Mouse (Mus musculus) mesoderm, embryonic 11.5 days (tissue): Measurements from ENCODE around the gene A730049H05Rik.
A peak's percentile ranks its signal among the peaks of the same experiment; 100 is the strongest.

Experiments
- DNase-seq: peaks from one replicate; pipeline ENCODE4 v3.0.0-alpha.2; 2012; ENCODE audit warnings: low read depth, low spot score

Gene A730049H05Rik

DNA sequence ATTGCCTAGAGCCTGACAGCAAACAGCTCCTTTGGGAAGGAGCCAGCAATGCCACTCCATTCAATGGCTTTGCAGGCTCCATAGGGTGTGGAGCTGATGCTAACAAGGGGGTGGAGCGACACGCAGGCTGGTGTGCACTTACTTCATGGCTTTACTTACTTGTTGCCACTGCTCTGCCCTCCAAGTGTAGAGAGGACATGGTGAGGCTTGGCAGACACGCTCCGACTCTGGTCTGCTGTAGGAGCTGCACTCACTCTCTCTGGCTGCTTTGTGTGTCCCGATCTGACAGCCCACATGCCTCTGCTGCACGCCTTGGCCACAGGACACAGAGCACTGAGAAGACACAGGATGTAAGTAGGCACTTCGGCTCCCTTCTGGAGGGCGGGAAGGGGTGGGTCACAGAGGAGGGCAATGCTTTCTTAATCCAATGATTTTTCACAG, at the start of gene A730049H05Rik:
TSS of gene A730049H05Rik (plus strand) at position 168 of the 441 bp plus-strand sequence.
- DNase-seq = no peak

DNA sequence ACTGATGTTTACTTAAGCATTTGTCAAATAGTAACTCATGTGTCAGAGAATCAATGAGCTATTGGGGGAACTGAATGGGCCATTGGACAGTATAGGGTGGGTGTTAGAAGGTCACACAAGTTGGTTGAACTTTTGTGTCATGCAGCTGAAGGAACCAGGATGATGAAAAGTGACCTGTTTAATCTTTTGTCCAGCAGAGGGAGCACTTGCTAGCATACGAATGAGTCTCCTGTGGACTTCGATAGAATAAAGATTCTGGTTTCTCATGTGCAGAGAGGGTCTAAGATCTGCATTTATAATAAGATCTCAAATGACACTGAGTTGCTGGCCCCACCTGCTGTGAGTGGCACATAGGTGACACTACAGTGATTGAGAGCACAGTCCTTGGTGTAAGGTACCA, 39.9 kb upstream of the A730049H05Rik start:
- peak; percentile 74 for DNase-seq

GRCm38 (mm10) chr6:92779140-92779934, 36.9 kb upstream of the A730049H05Rik start:
- DNase-seq = no peak

GRCm38 (mm10) chr6:92779935-92780205, 36.4 kb upstream of the A730049H05Rik start:
- DNase-seq = no peak

DNA sequence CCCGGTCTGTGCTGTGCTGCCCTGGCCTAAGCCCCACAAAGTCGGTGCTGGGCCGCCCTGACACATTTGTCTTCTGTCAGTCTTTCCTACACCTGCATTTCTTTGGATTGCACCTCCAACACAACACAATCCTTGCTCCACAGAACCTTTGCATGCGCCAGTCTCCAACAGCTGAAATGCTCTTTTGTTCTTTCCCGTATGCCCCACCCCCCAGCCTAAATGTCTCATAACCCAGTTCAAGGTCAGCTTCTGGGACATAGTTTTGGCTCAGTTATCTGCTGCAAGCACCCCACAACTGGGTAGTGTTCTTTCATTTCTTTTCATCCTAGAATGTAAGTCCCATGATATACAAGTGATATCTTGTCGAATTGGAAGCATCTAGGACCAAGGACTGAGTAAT, 34.8 kb upstream of the A730049H05Rik start:
- no peak for DNase-seq

DNA sequence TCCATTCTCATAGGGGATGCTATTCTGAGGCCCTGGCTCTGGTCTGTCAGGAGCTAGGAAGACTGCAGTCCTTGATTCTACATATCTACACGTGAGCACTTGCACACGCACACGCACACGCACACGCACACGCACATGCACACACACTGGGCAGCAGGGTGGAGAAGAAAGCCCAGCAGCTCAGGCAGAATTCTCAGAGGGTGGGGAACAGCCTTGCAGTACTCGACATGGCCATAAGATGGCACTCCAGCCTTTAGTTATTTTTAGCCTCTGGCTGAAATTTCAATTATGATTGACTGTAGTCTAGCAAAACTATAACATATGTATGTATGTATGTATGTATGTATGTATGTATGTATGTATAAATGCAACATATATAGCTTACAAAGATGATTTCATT, 31.5 kb upstream of the A730049H05Rik start:
- DNase-seq = peak; percentile 51

GRCm38 (mm10) chr6:92786701-92787375, 29.4 kb upstream of the A730049H05Rik start:
- peak; percentile 30 for DNase-seq

DNA sequence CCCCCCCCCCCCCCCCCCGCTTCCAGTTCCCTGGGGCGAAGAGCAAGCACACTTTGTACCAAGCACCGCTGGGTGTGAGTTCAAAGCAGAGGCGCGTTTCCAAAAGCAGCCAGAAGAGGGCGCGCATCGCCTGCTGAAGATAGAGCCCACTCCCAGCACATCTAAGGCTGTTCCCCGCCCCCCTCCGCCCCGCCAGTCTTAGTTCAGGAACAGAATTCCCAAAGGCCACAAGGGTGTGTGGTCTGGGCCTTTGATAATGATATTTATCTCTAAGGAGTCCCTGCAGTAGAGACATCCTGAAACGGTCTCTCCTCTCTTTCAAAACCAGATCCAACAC, 28.9 kb upstream of the A730049H05Rik start:
- DNase-seq = peak; percentile 92

- DNase-seq = no peak
Observed at GRCm38 (mm10) chr6:92793804-92794203, 22.5 kb upstream of the A730049H05Rik start.

DNA sequence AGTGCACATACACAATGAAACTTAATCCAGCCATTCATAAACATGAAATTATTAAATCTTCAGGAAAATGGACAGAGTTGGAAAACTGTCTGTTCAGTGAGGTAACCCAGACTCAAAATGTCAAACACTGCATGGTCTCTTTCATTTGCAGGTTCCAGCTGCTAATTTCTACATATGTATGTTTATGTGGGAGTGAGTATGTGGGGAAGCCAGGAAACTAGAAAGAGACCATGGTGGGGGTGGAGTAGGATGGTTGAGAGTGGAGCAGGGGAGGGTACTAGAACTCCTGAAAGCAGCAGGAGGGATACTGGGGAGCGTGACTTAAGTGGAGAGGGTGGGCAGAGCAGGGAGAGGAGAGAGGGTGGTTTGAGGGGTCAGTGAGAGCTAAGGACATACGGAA, 14.8 kb upstream of the A730049H05Rik start:
- DNase-seq = no peak

DNA sequence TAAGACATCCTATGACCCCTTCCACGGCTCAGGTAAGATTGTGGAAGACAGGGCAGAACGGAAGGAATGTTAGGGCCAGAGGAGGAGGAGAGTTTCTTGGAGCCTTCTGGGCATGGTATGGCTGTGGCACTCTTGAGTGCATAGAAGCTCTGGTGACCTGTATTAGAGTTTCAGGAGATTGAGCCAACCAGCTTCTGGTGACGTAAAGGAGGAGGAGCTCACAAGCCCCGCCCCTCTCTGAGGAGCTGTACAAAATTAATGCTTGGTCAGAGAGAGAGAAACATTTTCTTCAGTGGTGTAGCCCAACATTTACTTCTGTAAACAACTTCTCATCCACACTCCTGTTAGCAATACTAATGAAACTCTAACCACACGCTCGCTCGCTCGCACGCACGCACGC, 13.9 kb upstream of the A730049H05Rik start:
- DNase-seq = no peak

- no peak for DNase-seq
Observed at GRCm38 (mm10) chr6:92803213-92803612, 13.1 kb upstream of the A730049H05Rik start.

DNA sequence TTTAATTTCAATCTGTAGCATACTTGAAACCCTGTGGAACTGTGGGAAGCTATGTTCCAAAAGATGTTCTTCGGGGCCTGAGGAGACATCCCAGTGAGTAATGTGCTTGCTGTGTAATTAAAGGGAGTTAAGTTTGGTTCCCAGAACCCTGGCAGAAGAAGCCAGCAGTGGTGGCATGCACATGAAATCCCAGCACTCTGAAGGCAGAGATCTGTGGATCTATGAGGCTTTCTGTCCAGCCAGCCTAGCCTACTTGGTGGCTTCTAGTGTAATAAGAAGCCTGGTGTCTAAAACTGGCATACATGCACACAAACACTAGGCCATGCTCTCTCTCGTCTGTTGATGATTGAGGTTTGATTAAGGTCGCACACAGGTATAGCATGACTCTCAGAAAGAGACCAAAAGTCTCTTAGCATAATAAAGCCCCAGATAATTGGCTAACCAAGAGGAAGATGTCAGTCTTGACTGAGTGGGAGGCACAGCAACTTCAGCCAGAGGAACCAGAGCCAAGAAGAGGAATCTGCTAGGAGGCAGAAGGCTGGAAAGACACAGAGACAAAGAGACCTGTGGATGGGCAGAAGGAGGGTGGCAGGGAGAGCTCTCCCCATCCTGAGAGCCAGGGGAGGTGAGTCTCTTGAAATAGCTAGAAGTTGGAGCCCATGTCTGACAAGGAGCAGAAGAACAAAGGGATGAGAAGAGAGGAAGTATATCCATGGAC, 11.9 kb upstream of the A730049H05Rik start:
- no peak for DNase-seq

DNA sequence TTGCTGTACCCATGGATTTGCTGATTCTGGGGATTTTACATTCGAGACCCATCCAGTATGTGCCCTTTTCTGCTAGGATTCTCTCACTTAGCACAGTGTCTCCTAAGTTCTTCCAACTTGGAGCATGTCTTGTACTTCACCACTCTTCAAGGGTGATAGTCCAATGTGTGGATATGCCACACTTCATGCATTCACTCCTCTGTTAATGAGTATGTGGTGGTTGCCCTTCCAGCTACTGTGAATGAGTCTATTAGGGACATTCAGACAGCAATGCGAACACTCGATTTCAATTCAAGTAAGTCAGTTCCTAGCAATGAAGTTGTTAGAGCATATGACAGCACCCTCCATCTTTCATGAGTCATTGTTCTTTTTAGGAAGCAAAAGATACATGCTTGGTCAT, 6.5 kb upstream of the A730049H05Rik start:
- no peak for DNase-seq

- DNase-seq = no peak
Observed at GRCm38 (mm10) chr6:92810628-92811027, 5.7 kb upstream of the A730049H05Rik start.

GRCm38 (mm10) chr6:92811566-92811965, 4.7 kb upstream of the A730049H05Rik start:
- no peak for DNase-seq

- DNase-seq = no peak
Observed at GRCm38 (mm10) chr6:92812702-92813370, 3.4 kb upstream of the A730049H05Rik start.

- no peak for DNase-seq
Observed at GRCm38 (mm10) chr6:92817661-92818060, 1.4 kb downstream of the A730049H05Rik start.

DNA sequence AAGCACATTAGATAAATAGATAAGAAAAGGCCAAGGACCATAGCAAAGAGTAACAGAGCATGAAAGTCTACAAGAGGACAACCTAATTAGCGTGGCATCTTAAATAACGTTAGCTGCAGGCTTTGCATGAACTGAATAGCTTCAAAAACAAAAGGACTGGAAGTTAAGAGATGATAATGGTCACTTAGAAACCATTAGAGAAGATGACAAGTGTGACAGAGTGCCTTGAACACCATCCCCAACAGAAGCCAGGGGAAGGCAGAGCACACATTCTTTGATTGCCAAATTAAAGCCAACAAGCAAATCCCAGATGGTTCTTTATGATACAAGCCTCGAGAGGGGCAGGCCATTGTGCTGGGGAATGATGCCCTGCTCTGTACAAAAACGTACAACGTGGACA, 5.3 kb downstream of the A730049H05Rik start:
- DNase-seq = no peak

DNA sequence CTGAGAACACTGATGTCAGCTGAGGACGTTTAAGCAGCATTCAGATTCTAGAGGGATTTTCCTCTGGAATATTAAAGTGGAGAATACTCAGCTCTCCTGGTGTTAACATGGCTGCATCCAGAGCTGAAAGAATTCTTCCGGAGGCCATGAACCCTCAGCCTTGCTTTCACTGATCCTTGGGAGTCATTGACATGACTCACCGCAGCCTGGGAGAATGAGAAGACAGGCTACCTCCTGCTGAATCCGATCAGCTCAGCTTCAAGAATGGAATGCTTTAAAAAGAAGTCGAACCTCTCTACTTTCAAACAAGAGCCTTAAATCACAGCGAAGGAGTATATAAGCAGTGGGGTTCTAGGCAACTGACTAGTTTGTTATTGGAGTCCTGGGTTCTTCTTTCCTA, 5.7 kb downstream of the A730049H05Rik start:
- DNase-seq = no peak

DNA sequence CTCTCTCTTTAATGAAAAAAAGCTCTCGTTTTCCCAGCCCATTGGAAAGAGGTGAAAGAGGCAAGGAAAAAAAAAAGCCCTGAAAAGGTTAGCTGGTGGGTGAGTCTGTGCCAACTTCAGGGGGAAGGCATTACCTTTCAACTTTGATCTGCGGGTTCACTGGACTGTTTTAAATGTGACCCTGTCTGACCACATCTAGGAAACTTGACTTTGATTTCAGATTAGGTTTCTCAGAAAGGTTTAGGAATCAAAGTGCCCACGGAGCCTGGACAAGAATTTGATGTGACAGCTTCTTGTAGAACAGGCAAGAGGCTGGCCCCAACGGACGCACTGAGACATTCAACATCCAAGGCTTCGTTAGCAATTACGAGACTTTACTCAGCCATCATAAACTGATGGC, 7.7 kb downstream of the A730049H05Rik start:
- DNase-seq = no peak

DNA sequence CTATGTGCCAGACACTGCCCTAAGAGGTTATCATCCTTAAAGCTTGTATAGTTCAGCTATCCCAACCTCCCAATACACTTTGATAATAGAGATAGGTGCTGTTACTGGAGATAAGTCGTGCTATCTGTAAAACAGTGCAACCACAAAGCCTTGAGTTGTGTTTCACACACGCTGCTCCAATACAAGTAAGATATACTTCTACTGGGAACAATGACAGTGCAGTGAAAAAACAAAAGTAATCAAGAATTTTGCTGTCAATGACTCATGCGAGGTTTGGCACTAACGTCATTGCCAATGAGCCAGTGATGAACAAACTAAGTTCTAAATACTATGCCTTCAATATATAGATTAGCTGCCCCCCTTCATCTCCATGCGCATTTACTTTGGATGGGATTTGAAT, 10.3 kb downstream of the A730049H05Rik start:
- no peak for DNase-seq
